Mouse (Mus musculus) G1E (cell line): Measurements from ENCODE around the gene Ntsr1.

Experiments used
- CTCF ChIP-seq: IDR thresholded peaks from 2 replicates; pipeline ENCODE4 v1.5.1; 2012; ENCODE audit warnings: low read depth, low read length, inconsistent platforms, mixed read lengths
- GATA1 ChIP-seq: IDR thresholded peaks from 2 replicates; pipeline ENCODE4 v1.6.1; 2012; ENCODE audit warnings: borderline replicate concordance, low read length, inconsistent platforms, mixed read lengths
- GATA2 ChIP-seq: IDR thresholded peaks from 2 replicates; pipeline ENCODE4 v1.6.1; 2012; ENCODE audit warnings: low read depth, low read length, inconsistent platforms, borderline replicate concordance
- POLR2AphosphoS5 ChIP-seq: IDR thresholded peaks from 2 replicates; pipeline ENCODE4 v1.6.1; 2012; ENCODE audit warnings: low read depth, low read length, inconsistent platforms; ENCODE audit not compliant: insufficient replicate concordance
- TAL1 ChIP-seq: conservative IDR thresholded peaks from 2 replicates; pipeline ENCODE4 v1.6.1; 2012; ENCODE audit warnings: low read depth, low read length, inconsistent platforms, mixed read lengths

DNA sequence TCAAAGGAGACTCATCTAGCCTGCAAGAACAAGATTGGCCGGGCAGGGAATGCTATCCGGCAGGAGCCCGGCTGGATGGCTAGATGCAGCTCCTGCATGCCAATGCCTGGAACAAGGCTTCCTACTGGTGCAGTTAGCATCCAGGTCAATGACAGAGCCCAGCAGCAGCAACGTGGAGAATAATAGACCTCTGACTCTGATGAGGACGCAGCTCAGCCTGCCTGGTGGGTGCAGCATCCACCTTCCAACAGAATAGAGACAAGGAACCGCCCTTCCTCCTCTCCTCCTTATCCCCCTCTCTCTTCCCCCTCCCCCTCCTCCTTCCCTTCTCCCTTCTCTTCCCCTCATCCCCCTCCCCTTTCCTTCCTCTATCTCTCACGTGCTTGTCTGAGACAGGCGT lies 28.1 kb downstream of the Ntsr1 start:
- TF ChIP-seq CTCF: no peak
- no peak for TF ChIP-seq GATA1
- no peak for TF ChIP-seq POLR2AphosphoS5
- TF ChIP-seq TAL1: no peak
- no peak for TF ChIP-seq GATA2
